Mouse (Mus musculus): ENCODE data around the gene Klhl21. TPM values are rescaled to one million over a fixed set of nuclear protein-coding genes. Genes with fewer than 3 reads are reported as not detected.

Gene Klhl21
- total and polyA plus RNA-seq, 2 experiments from 2014 or later, result 4.8 to 12.3 TPM

GRCm38 (mm10) chr4:152019073-152019472 is 10.5 kb downstream of the Klhl21 start:
- H3K4me1 ChIP-seq (ENCODE audit: insufficient read depth, low read length), result no peaks in the 10 kb centered on the region
- DNase-seq (ENCODE audit: low spot score) (no peak), ATAC-seq (no peak)
- no peak overlapping the region for H3K27ac ChIP-seq
- H3K36me3 ChIP-seq (ENCODE audit: insufficient read depth, low read length), result peaks cover 58% of the 10 kb centered on the region
- no peak overlapping the region for H3K4me3 ChIP-seq (ENCODE audit: low read length)
- no peak overlapping the region; the same call in 1 of the 2 replicates for H3K9ac ChIP-seq (replicated peaks; ENCODE audit: low read length)
- no peak overlapping the region for H3K4me2 ChIP-seq (ENCODE audit: low read depth, low read length)
- 88% methylated on average over 6 of the region's 6 CpGs for WGBS
- TF ChIP-seq CTCF (IDR thresholded peaks at IDR 0.05; ENCODE audit: low read depth), result no peak
- H3K9me3 ChIP-seq (ENCODE audit: low read length), result no peaks in the 10 kb centered on the region
- H3K27me3 ChIP-seq (ENCODE audit: insufficient read depth, low read length), result no peaks in the 10 kb centered on the region

- WGBS, result 93% methylated on average over 21 of the region's 21 CpGs
- no peak overlapping the region for H3K27ac ChIP-seq
- no peak overlapping the region for H3K4me2 ChIP-seq (ENCODE audit: low read depth, low read length)
- no peak for TF ChIP-seq CTCF (IDR thresholded peaks at IDR 0.05; ENCODE audit: low read depth)
- H3K9ac ChIP-seq (replicated peaks; ENCODE audit: low read length), result no peak overlapping the region
- peaks cover 50% of the 10 kb centered on the region for H3K36me3 ChIP-seq (ENCODE audit: insufficient read depth, low read length)
- H3K9me3 ChIP-seq (ENCODE audit: low read length), result no peaks in the 10 kb centered on the region
- ATAC-seq (no peak), DNase-seq (ENCODE audit: low spot score) (no peak)
- H3K4me1 ChIP-seq (ENCODE audit: insufficient read depth, low read length), result no peaks in the 10 kb centered on the region
- H3K27me3 ChIP-seq (ENCODE audit: insufficient read depth, low read length), result no peaks in the 10 kb centered on the region
- H3K4me3 ChIP-seq (ENCODE audit: low read length), result no peak overlapping the region
Measured at GRCm38 (mm10) chr4:152020024-152020423, 11.4 kb downstream of the Klhl21 start.

GRCm38 (mm10) chr4:152021568-152022097 is 13.0 kb downstream of the Klhl21 start:
- Histone ChIP-seq H3K36me3 (ENCODE audit: insufficient read depth, low read length) (peaks cover 40% of the 10 kb centered on the region), H3K4me1 (ENCODE audit: insufficient read depth, low read length) (peaks cover 13% of the 10 kb centered on the region), H3K4me2 (ENCODE audit: low read depth, low read length) (no peak overlapping the region)

GRCm38 (mm10) chr4:152022506-152022905 is 13.9 kb downstream of the Klhl21 start:
- no peak for ATAC-seq
- Histone ChIP-seq H3K27ac (no peak overlapping the region), H3K4me1 (ENCODE audit: insufficient read depth, low read length) (peaks cover 14% of the 10 kb centered on the region), H3K36me3 (ENCODE audit: insufficient read depth, low read length) (peaks cover 39% of the 10 kb centered on the region), H3K9ac (replicated peaks; ENCODE audit: low read length) (no peak overlapping the region), H3K9me3 (ENCODE audit: low read length) (no peaks in the 10 kb centered on the region), H3K27me3 (ENCODE audit: insufficient read depth, low read length) (no peaks in the 10 kb centered on the region), H3K4me2 (ENCODE audit: low read depth, low read length) (no peak overlapping the region), H3K4me3 (ENCODE audit: low read length) (no peak overlapping the region)
- DNase-seq (ENCODE audit: low spot score), result no peak
- TF ChIP-seq CTCF (IDR thresholded peaks at IDR 0.05; ENCODE audit: low read depth), result no peak
- 89% methylated on average over 8 of the region's 8 CpGs for WGBS

More at GRCm38 (mm10) chr4:152021568-152022097, 13.0 kb downstream of the Klhl21 start:
- Histone ChIP-seq H3K9me3 (ENCODE audit: low read length) (no peaks in the 10 kb centered on the region), H3K9ac (replicated peaks; ENCODE audit: low read length) (no peak overlapping the region), H3K4me3 (ENCODE audit: low read length) (no peak overlapping the region), H3K27me3 (ENCODE audit: insufficient read depth, low read length) (no peaks in the 10 kb centered on the region), H3K27ac (no peak overlapping the region)
- DNase-seq (ENCODE audit: low spot score) (no peak), ATAC-seq (no peak)
- TF ChIP-seq CTCF (IDR thresholded peaks at IDR 0.05; ENCODE audit: low read depth), result no peak
- 70% methylated on average over 12 of the region's 12 CpGs for WGBS

- Histone ChIP-seq H3K36me3 (ENCODE audit: insufficient read depth, low read length) (peaks cover 26% of the 10 kb centered on the region), H3K4me2 (ENCODE audit: low read depth, low read length) (no peak overlapping the region), H3K9ac (replicated peaks; ENCODE audit: low read length) (no peak overlapping the region), H3K9me3 (ENCODE audit: low read length) (no peaks in the 10 kb centered on the region), H3K4me3 (ENCODE audit: low read length) (no peak overlapping the region), H3K27me3 (ENCODE audit: insufficient read depth, low read length) (no peaks in the 10 kb centered on the region), H3K27ac (no peak overlapping the region), H3K4me1 (ENCODE audit: insufficient read depth, low read length) (peaks cover 21% of the 10 kb centered on the region)
- DNase-seq (ENCODE audit: low spot score) (no peak), ATAC-seq (no peak)
- TF ChIP-seq CTCF (IDR thresholded peaks at IDR 0.05; ENCODE audit: low read depth), result no peak
- 94% methylated on average over 11 of the region's 11 CpGs for WGBS
Measured at GRCm38 (mm10) chr4:152024525-152024924, 15.9 kb downstream of the Klhl21 start.

GRCm38 (mm10) chr4:152026751-152027508 is 18.3 kb downstream of the Klhl21 start:
- H3K27ac ChIP-seq, result peak overlapping the region; percentile 68
- 3% methylated on average over 36 of the region's 41 CpGs for WGBS

GRCm38 (mm10) chr4:152027524-152027923 is 18.9 kb downstream of the Klhl21 start, which contains the start of gene Zbtb48:
Zbtb48 (minus strand) TSS chr4:152027671.
- peak within 1 kb of the TSS; percentile 68 for H3K27ac ChIP-seq
- H3K4me1 ChIP-seq (ENCODE audit: insufficient read depth, low read length), result peaks cover 25% of the 10 kb centered on the region
- WGBS, result under 1% methylated on average over 35 of the region's 35 CpGs
- peak within 1 kb of the TSS; percentile 96 for H3K4me2 ChIP-seq (ENCODE audit: low read depth, low read length)
- H3K9ac ChIP-seq (replicated peaks; ENCODE audit: low read length), result peak within 1 kb of the TSS; percentile 50
- DNase-seq (ENCODE audit: low spot score) (peak; percentile 99), ATAC-seq (peak; percentile 98)
- TF ChIP-seq CTCF (IDR thresholded peaks at IDR 0.05; ENCODE audit: low read depth), result no peak
- peak within 1 kb of the TSS; percentile 68 for H3K4me3 ChIP-seq (ENCODE audit: low read length)
- no peaks in the 10 kb centered on the region for H3K27me3 ChIP-seq (ENCODE audit: insufficient read depth, low read length)
- no peaks in the 10 kb centered on the region for H3K9me3 ChIP-seq (ENCODE audit: low read length)
- no peaks in the 10 kb centered on the region for H3K36me3 ChIP-seq (ENCODE audit: insufficient read depth, low read length)

More at GRCm38 (mm10) chr4:152026751-152027508, 18.3 kb downstream of the Klhl21 start:
- 0 out of 2 replicates have a peak, but pooled peaks have one; percentile 9 for TF ChIP-seq CTCF (IDR thresholded peaks at IDR 0.05; ENCODE audit: low read depth)
- ATAC-seq (no peak), DNase-seq (ENCODE audit: low spot score) (peak; percentile 16)
- Histone ChIP-seq H3K4me2 (ENCODE audit: low read depth, low read length) (peak overlapping the region; percentile 96), H3K4me3 (ENCODE audit: low read length) (peak overlapping the region; percentile 68), H3K4me1 (ENCODE audit: insufficient read depth, low read length) (peaks cover 25% of the 10 kb centered on the region), H3K9ac (replicated peaks; ENCODE audit: low read length) (peak overlapping the region; percentile 50), H3K36me3 (ENCODE audit: insufficient read depth, low read length) (peaks cover 2% of the 10 kb centered on the region; the same call in 1 of the 2 replicates), H3K27me3 (ENCODE audit: insufficient read depth, low read length) (no peaks in the 10 kb centered on the region), H3K9me3 (ENCODE audit: low read length) (no peaks in the 10 kb centered on the region)
